Mouse (Mus musculus) liver, embryonic 14.5 days (tissue): Measurements from ENCODE around the gene Scai. TPM values are rescaled to one million over a fixed set of nuclear protein-coding genes. Genes with fewer than 3 reads are reported as not detected.
A peak's percentile ranks its signal among the peaks of the same experiment; 100 is the strongest.

ENCODE experiments used
- ATAC-seq: fragments of 200-750 bp; cut with Nextera tagmentation; 2 replicates; pipeline ENCODE4 v1.8.0; 2017; ENCODE audit warnings: moderate number of reproducible peaks, mild to moderate bottlenecking, moderate library complexity; ENCODE audit not compliant: insufficient read depth
- DNase-seq, 3 experiments: peaks; one replicate each; pipeline ENCODE4 v3.0.0-alpha.2; 2012 to 2013; ENCODE audit warnings: low read depth in 3 of 3, low spot score in 3 of 3
- H3K27ac ChIP-seq: fragments of 300-500 bp; sonication (generic); 2 replicates; pipeline ENCODE4 v1.5.1; 2014; ENCODE audit warnings: moderate library complexity, mild to moderate bottlenecking, control low read depth, inconsistent platforms
- H3K27me3 ChIP-seq: fragments of 300-500 bp; sonication (generic); 2 replicates; pipeline ENCODE4 v1.6.1; 2014; ENCODE audit warnings: mild to moderate bottlenecking, low read length, moderate library complexity; ENCODE audit not compliant: control insufficient read depth, insufficient read depth
- H3K36me3 ChIP-seq: fragments of 300-500 bp; sonication (generic); replicated peaks from 2 replicates; pipeline ENCODE4 v1.6.1; 2014; ENCODE audit warnings: low read depth; ENCODE audit not compliant: control insufficient read depth, insufficient read depth
- H3K4me1 ChIP-seq, 2 experiments: fragments of 200-500 bp in 1 of 2; fragments of 300-500 bp in 1 of 2; sonication (generic) in 1 of 2; replicated peaks; 2 replicates each; pipeline ENCODE4 v1.6.1; 2012 to 2014; ENCODE audit warnings: antibody characterized with exemption in 1 of 2, inconsistent platforms in 1 of 2, low read length in 1 of 2; ENCODE audit not compliant: control insufficient read depth in 2 of 2, insufficient read depth in 2 of 2
- H3K4me2 ChIP-seq: fragments of 300-500 bp; sonication (generic); 2 replicates; pipeline ENCODE4 v1.6.1; 2014; ENCODE audit warnings: low read depth, mild to moderate bottlenecking, control low read depth, moderate library complexity
- H3K4me3 ChIP-seq, 2 experiments: fragments of 200-500 bp in 1 of 2; fragments of 300-500 bp in 1 of 2; sonication (generic) in 1 of 2; 2 replicates each; pipeline ENCODE4 v1.5.1; 2012 to 2014; ENCODE audit warnings: low read depth in 2 of 2, low read length in 2 of 2, mild to moderate bottlenecking in 2 of 2, control low read depth in 1 of 2, inconsistent platforms in 1 of 2, moderate library complexity in 1 of 2; ENCODE audit not compliant: insufficient read depth in 1 of 2
- H3K9ac ChIP-seq: fragments of 300-500 bp; sonication (generic); replicated peaks from 2 replicates; pipeline ENCODE4 v1.6.1; 2014; ENCODE audit warnings: mild to moderate bottlenecking, control low read depth, moderate library complexity
- H3K9me3 ChIP-seq: fragments of 300-500 bp; sonication (generic); 2 replicates; pipeline ENCODE4 v1.6.1; 2016; ENCODE audit warnings: low read length, mixed read lengths; ENCODE audit not compliant: control insufficient read depth
- CTCF ChIP-seq: IDR thresholded peaks from 2 replicates; pipeline ENCODE4 v1.5.1; 2016; ENCODE audit warnings: antibody characterized with exemption, low read depth, control low read depth
- EP300 ChIP-seq: IDR thresholded peaks from 2 replicates; pipeline ENCODE4 v1.6.1; 2016; ENCODE audit warnings: antibody characterized with exemption, low read depth
- WGBS: fragments of 180-500 bp; shearing (Covaris S2); extraction: QIAGEN DNeasy Blood & Tissue Kit; methylation state at CpG from one replicate; pipeline ENCODE4 v1.1.7; 2014; ENCODE audit not compliant: insufficient replicate concordance; 5-methylcytosine and 5-hydroxymethylcytosine counted together
- polyA plus RNA-seq, 2 experiments: library from polyadenylated mRNA; depleted of rRNA in 1 of 2; stranded (reverse) in 1 of 2; unstranded in 1 of 2; fragments of >200 nt; fragmentation: Nextera tagmentation in 1 of 2; extraction: Ambion mirVana in 1 of 2; gene quantifications; 2 replicates each; pipeline versions ENCODE4 v1.2.1 to v1.2.3; 2012 to 2014

The Scai gene
- polyA plus RNA-seq, 2 experiments = 0.98 to 1.1 TPM

GRCm38 (mm10) chr2:39194809-39195208 lies 4.3 kb upstream of the Scai start:
- ATAC-seq (no peak), DNase-seq (no peak)
- H3K27me3 ChIP-seq = no peaks in the 10 kb centered on the region
- 85% methylated on average over 2 of the region's 2 CpGs for WGBS
- H3K4me1 ChIP-seq = peaks cover 0 to 1% of the 10 kb centered on the region in 2 experiments; a peak in 2 of 4 replicates
- H3K36me3 ChIP-seq = peaks cover 16% of the 10 kb centered on the region
- no peak overlapping the region for H3K27ac ChIP-seq
- no peaks in the 10 kb centered on the region for H3K9me3 ChIP-seq
- H3K4me2 ChIP-seq = no peak overlapping the region
- no peak overlapping the region for H3K9ac ChIP-seq
- no peak overlapping the region for H3K4me3 ChIP-seq
- TF ChIP-seq CTCF = no peak
- no peak for TF ChIP-seq EP300

GRCm38 (mm10) chr2:39189961-39190560 lies 473 bp downstream of the Scai start:
- WGBS = under 1% methylated on average over 38 of the region's 39 CpGs
- Histone ChIP-seq H3K4me2 (peak overlapping the region; percentile 82), H3K9ac (peak overlapping the region; percentile 93), H3K9me3 (no peaks in the 10 kb centered on the region), H3K4me1 (peaks cover 0 to 5% of the 10 kb centered on the region in 2 experiments; a peak in 3 of 4 replicates), H3K27me3 (no peaks in the 10 kb centered on the region), H3K4me3 (peak overlapping the region; percentile 76 to 94), H3K36me3 (no peaks in the 10 kb centered on the region), H3K27ac (peak overlapping the region; percentile 43)
- TF ChIP-seq CTCF (no peak), EP300 (no peak)
- peak; percentile 11 to 20 (median 17) for DNase-seq
- peak; percentile 60 for ATAC-seq

- no peak overlapping the region for H3K4me3 ChIP-seq
- H3K9me3 ChIP-seq = no peaks in the 10 kb centered on the region
- peaks cover 0 to 5% of the 10 kb centered on the region in 2 experiments; a peak in 3 of 4 replicates for H3K4me1 ChIP-seq
- DNase-seq = no peak
- H3K27ac ChIP-seq = no peak overlapping the region
- whole genome bisulfite sequencing = 52% methylated on average over 3 of the region's 3 CpGs
- ATAC-seq = no peak
- H3K36me3 ChIP-seq = no peaks in the 10 kb centered on the region
- no peak overlapping the region for H3K4me2 ChIP-seq
- H3K9ac ChIP-seq = no peak overlapping the region
- no peaks in the 10 kb centered on the region for H3K27me3 ChIP-seq
- no peak for TF ChIP-seq EP300
- TF ChIP-seq CTCF = 0 out of 2 replicates have a peak, but pooled peaks have one; percentile 12
Measured at GRCm38 (mm10) chr2:39185942-39186341, 4.6 kb downstream of the Scai start.

- H3K4me1 ChIP-seq = no peaks in the 10 kb centered on the region
- DNase-seq (no peak), ATAC-seq (no peak)
- H3K9me3 ChIP-seq = no peaks in the 10 kb centered on the region
- no peaks in the 10 kb centered on the region for H3K27me3 ChIP-seq
- H3K36me3 ChIP-seq = no peaks in the 10 kb centered on the region
- no peak overlapping the region for H3K27ac ChIP-seq
- TF ChIP-seq EP300 = no peak
- no peak for TF ChIP-seq CTCF
- no peak overlapping the region for H3K4me3 ChIP-seq
- H3K4me2 ChIP-seq = no peak overlapping the region
- 81% methylated on average over 2 of the region's 2 CpGs for WGBS
- no peak overlapping the region for H3K9ac ChIP-seq
Measured at GRCm38 (mm10) chr2:39183587-39183986, 6.9 kb downstream of the Scai start.

GRCm38 (mm10) chr2:39160996-39161395 lies 29.5 kb downstream of the Scai start:
- no peak overlapping the region for H3K27ac ChIP-seq
- no peaks in the 10 kb centered on the region for H3K9me3 ChIP-seq
- DNase-seq = no peak
- no peak overlapping the region for H3K9ac ChIP-seq
- no peak overlapping the region for H3K4me2 ChIP-seq
- WGBS = 69% methylated on average over 1 of the region's 1 CpGs
- no peaks in the 10 kb centered on the region for H3K27me3 ChIP-seq
- H3K4me1 ChIP-seq = no peaks in the 10 kb centered on the region
- no peak for ATAC-seq
- no peak for TF ChIP-seq CTCF
- no peaks in the 10 kb centered on the region for H3K36me3 ChIP-seq
- no peak overlapping the region for H3K4me3 ChIP-seq
